Mouse (Mus musculus): ENCODE data around the gene Lsm3. TPM values are rescaled to one million over a fixed set of nuclear protein-coding genes. Genes with fewer than 3 reads are reported as not detected.

Gene Lsm3
- total and polyA plus RNA-seq, 2 experiments from 2014 or later, result 53.1 to 188 TPM

- no peak for TF ChIP-seq CTCF (IDR thresholded peaks at IDR 0.05; ENCODE audit: low read depth)
- 90% methylated on average over 11 of the region's 11 CpGs for WGBS
Observed at GRCm38 (mm10) chr6:91536047-91536765, 20.5 kb downstream of the Lsm3 start.

GRCm38 (mm10) chr6:91541276-91541675 lies 25.5 kb downstream of the Lsm3 start:
- no peak overlapping the region for H3K4me3 ChIP-seq (ENCODE audit: low read depth, low read length)
- WGBS, result 69% methylated on average over 3 of the region's 3 CpGs
- TF ChIP-seq CTCF (IDR thresholded peaks at IDR 0.05; ENCODE audit: low read depth), result no peak

More at GRCm38 (mm10) chr6:91536047-91536765, 20.5 kb downstream of the Lsm3 start:
- no peak for ATAC-seq
- Histone ChIP-seq H3K27ac (ENCODE audit: low read depth, low read length) (no peak overlapping the region), H3K4me2 (ENCODE audit: low read depth) (no peak overlapping the region), H3K9ac (no peak overlapping the region), H3K4me1 (ENCODE audit: insufficient read depth) (no peaks in the 10 kb centered on the region), H3K27me3 (ENCODE audit: insufficient read depth, low read length) (no peaks in the 10 kb centered on the region), H3K4me3 (ENCODE audit: low read depth, low read length) (no peak overlapping the region), H3K9me3 (ENCODE audit: low read length) (no peaks in the 10 kb centered on the region), H3K36me3 (ENCODE audit: insufficient read depth) (no peaks in the 10 kb centered on the region)
- DNase-seq, result no peak

GRCm38 (mm10) chr6:91543056-91543455 lies 27.3 kb downstream of the Lsm3 start:
- H3K9me3 ChIP-seq (ENCODE audit: low read length), result no peaks in the 10 kb centered on the region
- no peak overlapping the region for H3K9ac ChIP-seq
- H3K4me2 ChIP-seq (ENCODE audit: low read depth), result no peak overlapping the region
- no peak overlapping the region for H3K4me3 ChIP-seq (ENCODE audit: low read depth, low read length)
- 88% methylated on average over 5 of the region's 5 CpGs for WGBS
- no peak overlapping the region for H3K27ac ChIP-seq (ENCODE audit: low read depth, low read length)
- ATAC-seq (no peak), DNase-seq (no peak)
- TF ChIP-seq CTCF (IDR thresholded peaks at IDR 0.05; ENCODE audit: low read depth), result no peak
- H3K27me3 ChIP-seq (ENCODE audit: insufficient read depth, low read length), result no peaks in the 10 kb centered on the region
- H3K4me1 ChIP-seq (ENCODE audit: insufficient read depth), result no peaks in the 10 kb centered on the region
- H3K36me3 ChIP-seq (ENCODE audit: insufficient read depth), result no peaks in the 10 kb centered on the region

More at GRCm38 (mm10) chr6:91541276-91541675, 25.5 kb downstream of the Lsm3 start:
- Histone ChIP-seq H3K9me3 (ENCODE audit: low read length) (no peaks in the 10 kb centered on the region), H3K36me3 (ENCODE audit: insufficient read depth) (no peaks in the 10 kb centered on the region), H3K4me2 (ENCODE audit: low read depth) (no peak overlapping the region), H3K27me3 (ENCODE audit: insufficient read depth, low read length) (no peaks in the 10 kb centered on the region), H3K4me1 (ENCODE audit: insufficient read depth) (no peaks in the 10 kb centered on the region), H3K27ac (ENCODE audit: low read depth, low read length) (no peak overlapping the region), H3K9ac (no peak overlapping the region)
- DNase-seq, result no peak
- ATAC-seq, result no peak

- Histone ChIP-seq H3K27me3 (ENCODE audit: insufficient read depth, low read length) (no peaks in the 10 kb centered on the region), H3K4me3 (ENCODE audit: low read depth, low read length) (no peak overlapping the region), H3K36me3 (ENCODE audit: insufficient read depth) (no peaks in the 10 kb centered on the region), H3K27ac (ENCODE audit: low read depth, low read length) (no peak overlapping the region), H3K9ac (no peak overlapping the region), H3K4me1 (ENCODE audit: insufficient read depth) (no peaks in the 10 kb centered on the region), H3K4me2 (ENCODE audit: low read depth) (no peak overlapping the region), H3K9me3 (ENCODE audit: low read length) (no peaks in the 10 kb centered on the region)
- no peak for ATAC-seq
- 79% methylated on average over 9 of the region's 9 CpGs for whole genome bisulfite sequencing
- no peak for DNase-seq
- no peak for TF ChIP-seq CTCF (IDR thresholded peaks at IDR 0.05; ENCODE audit: low read depth)
Observed at GRCm38 (mm10) chr6:91546241-91546884, 30.6 kb downstream of the Lsm3 start.

- Histone ChIP-seq H3K4me1 (ENCODE audit: insufficient read depth) (no peaks in the 10 kb centered on the region), H3K27me3 (ENCODE audit: insufficient read depth, low read length) (no peaks in the 10 kb centered on the region), H3K27ac (ENCODE audit: low read depth, low read length) (no peak overlapping the region), H3K4me2 (ENCODE audit: low read depth) (no peak overlapping the region), H3K9me3 (ENCODE audit: low read length) (no peaks in the 10 kb centered on the region), H3K9ac (no peak overlapping the region), H3K36me3 (ENCODE audit: insufficient read depth) (no peaks in the 10 kb centered on the region), H3K4me3 (ENCODE audit: low read depth, low read length) (no peak overlapping the region)
- DNase-seq, result no peak
- no peak for TF ChIP-seq CTCF (IDR thresholded peaks at IDR 0.05; ENCODE audit: low read depth)
- ATAC-seq, result no peak
- WGBS, result 51% methylated on average over 1 of the region's 1 CpGs
Observed at GRCm38 (mm10) chr6:91547313-91547712, 31.6 kb downstream of the Lsm3 start.

GRCm38 (mm10) chr6:91549621-91550020 lies 33.9 kb downstream of the Lsm3 start:
- 80% methylated on average over 5 of the region's 5 CpGs for WGBS
- H3K4me3 ChIP-seq (ENCODE audit: low read depth, low read length), result no peak overlapping the region
- TF ChIP-seq CTCF (IDR thresholded peaks at IDR 0.05; ENCODE audit: low read depth), result no peak
- H3K27me3 ChIP-seq (ENCODE audit: insufficient read depth, low read length), result no peaks in the 10 kb centered on the region
- ATAC-seq (no peak), DNase-seq (no peak)
- H3K27ac ChIP-seq (ENCODE audit: low read depth, low read length), result no peak overlapping the region
- no peaks in the 10 kb centered on the region for H3K9me3 ChIP-seq (ENCODE audit: low read length)
- no peak overlapping the region for H3K9ac ChIP-seq
- no peaks in the 10 kb centered on the region for H3K4me1 ChIP-seq (ENCODE audit: insufficient read depth)
- no peaks in the 10 kb centered on the region for H3K36me3 ChIP-seq (ENCODE audit: insufficient read depth)
- H3K4me2 ChIP-seq (ENCODE audit: low read depth), result no peak overlapping the region

- Histone ChIP-seq H3K9me3 (ENCODE audit: low read length) (no peaks in the 10 kb centered on the region), H3K4me3 (ENCODE audit: low read depth, low read length) (no peak overlapping the region), H3K9ac (no peak overlapping the region), H3K27me3 (ENCODE audit: insufficient read depth, low read length) (no peaks in the 10 kb centered on the region), H3K36me3 (ENCODE audit: insufficient read depth) (no peaks in the 10 kb centered on the region), H3K27ac (ENCODE audit: low read depth, low read length) (no peak overlapping the region), H3K4me2 (ENCODE audit: low read depth) (no peak overlapping the region), H3K4me1 (ENCODE audit: insufficient read depth) (no peaks in the 10 kb centered on the region)
- ATAC-seq (no peak), DNase-seq (no peak)
- TF ChIP-seq CTCF (IDR thresholded peaks at IDR 0.05; ENCODE audit: low read depth), result no peak
- 97% methylated on average over 3 of the region's 3 CpGs for WGBS
Observed at GRCm38 (mm10) chr6:91551671-91552070, 35.9 kb downstream of the Lsm3 start.
